Mouse (Mus musculus) left cerebral cortex, postnatal 25 days (tissue): ENCODE results near the gene Lap3. TPM values are rescaled to one million over a fixed set of nuclear protein-coding genes. Genes with fewer than 3 reads are reported as not detected.

ENCODE experiments used
- DNase-seq, 2 experiments: peaks; one replicate each; pipeline ENCODE4 v3.0.0; 2022; ENCODE audit warnings: low spot score in 2 of 2, mixed read lengths in 1 of 2
- intact Hi-C: fragments of 180-260 bp; cut with DNase I; formaldehyde crosslinking; loops from one replicate; pipeline ENCODE4 v1.15.1; 2025
- total RNA-seq, 2 experiments: library from RNA; stranded (reverse); gene quantifications; 2 replicates each; pipeline ENCODE4 v1.2.3; 2021

Gene Lap3
- total RNA-seq, 2 experiments from 2014 or later, result 44.0 to 46.3 TPM

GRCm38 (mm10) chr5:45494093-45494755 lies 1.1 kb downstream of the Lap3 start:
- DNase-seq, result no peak
- intact Hi-C loops, result no loop called here

- no peak for DNase-seq
- intact Hi-C loops, result no loop called here
Observed at GRCm38 (mm10) chr5:45495429-45495975, 2.3 kb downstream of the Lap3 start.

- intact Hi-C loops, result no loop called here
- no peak for DNase-seq
Observed at GRCm38 (mm10) chr5:45496042-45496441, 2.9 kb downstream of the Lap3 start.

GRCm38 (mm10) chr5:45496479-45496878 lies 3.3 kb downstream of the Lap3 start:
- intact Hi-C loops, result no loop called here
- no peak for DNase-seq

GRCm38 (mm10) chr5:45496930-45497550 lies 3.9 kb downstream of the Lap3 start:
- no peak for DNase-seq
- intact Hi-C loops, result no loop called here

GRCm38 (mm10) chr5:45497564-45497963 lies 4.4 kb downstream of the Lap3 start:
- DNase-seq, result no peak
- intact Hi-C loops, result no loop called here

- intact Hi-C loops, result no loop called here
- DNase-seq, result peak in 1 of 2 experiments; percentile 72
Observed at GRCm38 (mm10) chr5:45510071-45510470, 16.9 kb downstream of the Lap3 start.

- intact Hi-C loops, result no loop called here
- DNase-seq, result no peak
Observed at GRCm38 (mm10) chr5:45512908-45513307, 19.7 kb downstream of the Lap3 start.

GRCm38 (mm10) chr5:45513511-45513910 lies 20.3 kb downstream of the Lap3 start:
- DNase-seq, result no peak
- intact Hi-C loops, result no loop called here

- DNase-seq, result no peak
- intact Hi-C loops, result no loop called here
Observed at GRCm38 (mm10) chr5:45514599-45514998, 21.4 kb downstream of the Lap3 start.

GRCm38 (mm10) chr5:45515151-45515743 lies 22.1 kb downstream of the Lap3 start:
- intact Hi-C loops, result no loop called here

GRCm38 (mm10) chr5:45519960-45520808 lies 27.0 kb downstream of the Lap3 start, which contains the start of gene Med28:
Gene Med28, plus strand, starts transcription at chr5:45520229.
- DNase-seq, result peak; percentile 96
- intact Hi-C loops, result no loop called here

More at GRCm38 (mm10) chr5:45515151-45515743, 22.1 kb downstream of the Lap3 start:
- DNase-seq, result no peak

- no peak for DNase-seq
- intact Hi-C loops, result no loop called here
Observed at GRCm38 (mm10) chr5:45520809-45521110, 27.6 kb downstream of the Lap3 start.

- intact Hi-C loops, result no loop called here
- DNase-seq, result no peak
Observed at GRCm38 (mm10) chr5:45521601-45522000, 28.4 kb downstream of the Lap3 start.

GRCm38 (mm10) chr5:45525101-45525500 lies 31.9 kb downstream of the Lap3 start:
- intact Hi-C loops, result no loop called here

GRCm38 (mm10) chr5:45526338-45526737 lies 33.2 kb downstream of the Lap3 start:
- no peak for DNase-seq
- intact Hi-C loops, result no loop called here

More at GRCm38 (mm10) chr5:45525101-45525500, 31.9 kb downstream of the Lap3 start:
- DNase-seq, result no peak

GRCm38 (mm10) chr5:45529696-45530095 lies 36.5 kb downstream of the Lap3 start:
- no peak for DNase-seq
- intact Hi-C loops, result loop anchor here (5.0 kb wide), 1 partner anchor 818 kb away; no protein-coding TSS in a partner anchor

GRCm38 (mm10) chr5:45534319-45535098 lies 41.3 kb downstream of the Lap3 start:
- intact Hi-C loops, result loop anchor here (1.0 to 5.0 kb wide), 3 partner anchors 60 to 813 kb away; partner anchors contain the start of gene Ncapg
- DNase-seq, result peak; percentile 65 to 78

GRCm38 (mm10) chr5:45535177-45535576 lies 42.0 kb downstream of the Lap3 start:
- intact Hi-C loops, result loop anchor here (2.0 kb wide), 1 partner anchor 60 kb away; no protein-coding TSS in a partner anchor
- DNase-seq, result no peak
